In genomic region chr16:13368645-13369044, GRCm38 (mm10) we compare ENCODE assay signal across 27 mouse cellular contexts.
"Had no signal": no experiment of that assay in that cellular context is flagged by ENCODE, and none has a peak within 500 bp of the region (broad histone marks: within the 10 kb centered on the region; RNA-seq: fewer than 3 reads in every experiment).

No protein-coding gene starts in this region.

- H3K27me3 ChIP-seq: embryonic facial prominence, embryonic 12.5 days; embryonic facial prominence, embryonic 13.5 days; embryonic facial prominence, embryonic 15.5 days; forebrain, embryonic 12.5 days; forebrain, embryonic 13.5 days; forebrain, embryonic 15.5 days had no signal

- H3K27ac ChIP-seq: embryonic facial prominence, embryonic 10.5 days; embryonic facial prominence, embryonic 12.5 days; embryonic facial prominence, embryonic 13.5 days; embryonic facial prominence, embryonic 15.5 days; forebrain, embryonic 10.5 days; forebrain, embryonic 12.5 days; forebrain, embryonic 13.5 days; forebrain, embryonic 15.5 days; heart, adult 2 months had no signal

- H3K4me3 ChIP-seq: embryonic facial prominence, embryonic 10.5 days; embryonic facial prominence, embryonic 12.5 days; embryonic facial prominence, embryonic 13.5 days; embryonic facial prominence, embryonic 15.5 days; erythroblast, embryonic 14.5 days; forebrain, embryonic 10.5 days; forebrain, embryonic 12.5 days; forebrain, embryonic 13.5 days; forebrain, embryonic 15.5 days; gastrocnemius, adult 2 months; heart, adult 2 months had no signal

- DNase-seq: cerebellum, adult 9-10 months; cerebellum, adult 9-11 months; cerebellum, postnatal 10 days; cerebellum, postnatal 14 days; cerebellum, postnatal 25 days; cerebellum, postnatal 36 days; embryo, embryonic 11 days; forebrain, postnatal 0 days; gastrocnemius, adult 2 months; gastrocnemius, postnatal 10 days; gastrocnemius, postnatal 14 days; gastrocnemius, postnatal 25 days; gastrocnemius, postnatal 36 days; heart, adult 11 months; heart, adult 18-20 months; heart, adult 2 months had no signal

- H3K4me2 ChIP-seq: embryonic facial prominence, embryonic 12.5 days; embryonic facial prominence, embryonic 13.5 days; embryonic facial prominence, embryonic 15.5 days; forebrain, embryonic 12.5 days; forebrain, embryonic 13.5 days; forebrain, embryonic 15.5 days had no signal

- ATAC-seq: forebrain, embryonic 13.5 days; forebrain, embryonic 14.5 days; forebrain, embryonic 15.5 days; forebrain, embryonic 16.5 days; forebrain, postnatal 0 days had no signal

- H3K36me3 ChIP-seq: embryonic facial prominence, embryonic 12.5 days; embryonic facial prominence, embryonic 13.5 days; embryonic facial prominence, embryonic 15.5 days; forebrain, embryonic 10.5 days; forebrain, embryonic 12.5 days; forebrain, embryonic 15.5 days had no signal
